Mouse (Mus musculus) CH12.LX (cell line): ENCODE data around the gene Tapbpl. TPM values are rescaled to one million over a fixed set of nuclear protein-coding genes. Genes with fewer than 3 reads are reported as not detected.

Experiments used
- DNase-seq: peaks from one replicate; pipeline ENCODE4 v3.0.0-alpha.2; 2013; ENCODE audit errors: extremely low read depth
- H3K27ac ChIP-seq: 2 replicates; pipeline ENCODE4 v1.5.1; 2012; ENCODE audit warnings: low read depth, mild to moderate bottlenecking, control low read depth, moderate library complexity; ENCODE audit not compliant: insufficient read depth
- H3K27me3 ChIP-seq: replicated peaks from 2 replicates; pipeline ENCODE3; 2012; ENCODE audit warnings: inconsistent platforms
- H3K36me3 ChIP-seq, 2 experiments: replicated peaks in 1 of 2; 2 replicates each; pipeline versions ENCODE3 to v1.6.1; 2012; ENCODE audit warnings: inconsistent platforms in 1 of 2, low read length in 1 of 2, mild to moderate bottlenecking in 1 of 2, mixed read lengths in 1 of 2, moderate library complexity in 1 of 2; ENCODE audit not compliant: control insufficient read depth in 1 of 2, insufficient read depth in 1 of 2
- H3K4me1 ChIP-seq, 2 experiments: 2 replicates each; pipeline ENCODE4 v1.6.1; 2012; ENCODE audit warnings: inconsistent platforms in 1 of 2, moderate library complexity in 1 of 2; ENCODE audit not compliant: insufficient read depth in 2 of 2, control insufficient read depth in 1 of 2
- H3K4me2 ChIP-seq: 2 replicates; pipeline ENCODE4 v1.6.1; 2012; ENCODE audit warnings: low read depth, mild to moderate bottlenecking, control low read depth; ENCODE audit not compliant: poor library complexity, insufficient read depth, severe bottlenecking
- H3K4me3 ChIP-seq, 3 experiments: fragments of 150-350 bp in 1 of 3; sonication (generic) in 1 of 3; replicated peaks in 1 of 3; 2 replicates each; pipeline versions ENCODE3 to v1.5.1; 2011 to 2012; ENCODE audit warnings: low read depth in 2 of 3, low read length in 2 of 3, mild to moderate bottlenecking in 2 of 3, moderate library complexity in 2 of 3, control low read depth in 1 of 3, improper control_type of control experiment in 1 of 3, inconsistent platforms in 1 of 3, mixed read lengths in 1 of 3; ENCODE audit not compliant: poor library complexity in 1 of 3
- H3K79me2 ChIP-seq: replicated peaks from 2 replicates; pipeline ENCODE4 v1.6.1; 2012; ENCODE audit warnings: mild to moderate bottlenecking, moderate library complexity; ENCODE audit not compliant: control insufficient read depth, poor library complexity, insufficient read depth, severe bottlenecking; ENCODE audit errors: extremely low read depth
- H3K9ac ChIP-seq: 2 replicates; pipeline ENCODE4 v1.6.1; 2012; ENCODE audit warnings: low read depth, mild to moderate bottlenecking, control low read depth, moderate library complexity; ENCODE audit not compliant: insufficient read depth
- H3K9me3 ChIP-seq: replicated peaks from 2 replicates; pipeline ENCODE3; 2012; ENCODE audit warnings: low read length, inconsistent platforms, mixed read lengths
- BHLHE40 ChIP-seq: IDR thresholded peaks from 2 replicates; pipeline ENCODE4 v1.6.1; 2011; ENCODE audit warnings: mild to moderate bottlenecking, low read depth, low read length, improper control_type of control experiment
- CHD1 ChIP-seq: IDR thresholded peaks from 2 replicates; pipeline ENCODE4 v1.6.1; 2012; ENCODE audit warnings: low read depth, low read length, improper control_type of control experiment, inconsistent platforms
- CHD2 ChIP-seq: IDR thresholded peaks from 2 replicates; pipeline ENCODE4 v1.6.1; 2011; ENCODE audit warnings: low read length, improper control_type of control experiment
- CTCF ChIP-seq, 2 experiments: IDR thresholded peaks in 1 of 2; conservative IDR thresholded peaks in 1 of 2; 2 replicates each; pipeline ENCODE4 v1.5.1; 2011 to 2012; ENCODE audit warnings: low read depth in 2 of 2, low read length in 2 of 2, improper control_type of control experiment in 1 of 2, inconsistent platforms in 1 of 2, mild to moderate bottlenecking in 1 of 2, moderate library complexity in 1 of 2
- E2F4 ChIP-seq: IDR thresholded peaks from 2 replicates; pipeline ENCODE4 v1.6.1; 2011; ENCODE audit warnings: low read depth, low read length, improper control_type of control experiment; ENCODE audit not compliant: insufficient replicate concordance
- ETS1 ChIP-seq: conservative IDR thresholded peaks from 2 replicates; pipeline ENCODE4 v1.6.1; 2012; ENCODE audit warnings: low read depth, mild to moderate bottlenecking, inconsistent platforms, low read length, improper control_type of control experiment, moderate library complexity
- GABPA ChIP-seq: IDR thresholded peaks from 2 replicates; pipeline ENCODE4 v1.6.1; 2012; ENCODE audit warnings: low read depth, low read length, improper control_type of control experiment, inconsistent platforms; ENCODE audit not compliant: insufficient replicate concordance
- HCFC1 ChIP-seq: IDR thresholded peaks from 2 replicates; pipeline ENCODE4 v1.6.1; 2012; ENCODE audit warnings: low read depth, mild to moderate bottlenecking, inconsistent platforms, low read length, improper control_type of control experiment
- JUN ChIP-seq: IDR thresholded peaks from 2 replicates; pipeline ENCODE4 v1.6.1; 2011; ENCODE audit warnings: low read depth, mild to moderate bottlenecking, low read length, improper control_type of control experiment, moderate library complexity; ENCODE audit not compliant: insufficient read depth
- JUND ChIP-seq: conservative IDR thresholded peaks from 2 replicates; pipeline ENCODE4 v1.6.1; 2011; ENCODE audit warnings: low read depth, low read length, improper control_type of control experiment
- MAFK ChIP-seq: IDR thresholded peaks from 2 replicates; pipeline ENCODE4 v1.6.1; 2011; ENCODE audit warnings: low read length, improper control_type of control experiment; ENCODE audit not compliant: insufficient replicate concordance
- MAZ ChIP-seq: IDR thresholded peaks from 2 replicates; pipeline ENCODE4 v1.6.1; 2012; ENCODE audit warnings: low read depth, mild to moderate bottlenecking, inconsistent platforms, low read length, improper control_type of control experiment, moderate library complexity
- MEF2A ChIP-seq: IDR thresholded peaks from 2 replicates; pipeline ENCODE4 v1.6.1; 2014; ENCODE audit warnings: low read depth, mild to moderate bottlenecking, inconsistent platforms, low read length, improper control_type of control experiment, borderline replicate concordance
- MXI1 ChIP-seq: IDR thresholded peaks from 2 replicates; pipeline ENCODE4 v1.6.1; 2011; ENCODE audit warnings: mild to moderate bottlenecking, low read depth, low read length, improper control_type of control experiment
- NRF1 ChIP-seq: IDR thresholded peaks from 2 replicates; pipeline ENCODE4 v1.6.1; 2014; ENCODE audit warnings: low read depth, mild to moderate bottlenecking, inconsistent platforms, low read length, improper control_type of control experiment, moderate library complexity
- PAX5 ChIP-seq: IDR thresholded peaks from 2 replicates; pipeline ENCODE4 v1.6.1; 2012; ENCODE audit warnings: low read length, inconsistent platforms, mixed read lengths
- POLR2A ChIP-seq: IDR thresholded peaks from 2 replicates; pipeline ENCODE4 v1.6.1; 2011; ENCODE audit warnings: low read depth, mild to moderate bottlenecking, improper control_type of control experiment, low read length
- SMC3 ChIP-seq: IDR thresholded peaks from 2 replicates; pipeline ENCODE4 v1.6.1; 2011; ENCODE audit warnings: low read depth, low read length, improper control_type of control experiment
- TCF12 ChIP-seq: IDR thresholded peaks from 2 replicates; pipeline ENCODE4 v1.6.1; 2014; ENCODE audit warnings: low read depth, mild to moderate bottlenecking, inconsistent platforms, low read length, improper control_type of control experiment
- UBTF ChIP-seq: IDR thresholded peaks from 2 replicates; pipeline ENCODE4 v1.6.1; 2012; ENCODE audit warnings: low read depth, mild to moderate bottlenecking, inconsistent platforms, low read length, improper control_type of control experiment, moderate library complexity
- USF2 ChIP-seq: conservative IDR thresholded peaks from 2 replicates; pipeline ENCODE4 v1.6.1; 2011; ENCODE audit warnings: low read depth, low read length, improper control_type of control experiment
- ZKSCAN1 ChIP-seq: IDR thresholded peaks from 2 replicates; pipeline ENCODE4 v1.6.1; 2012; ENCODE audit warnings: low read depth, inconsistent platforms, low read length, improper control_type of control experiment, borderline replicate concordance
- dilution Hi-C: fragments of 300-500 bp; cut with MboI; formaldehyde crosslinking; loops from 2 replicates; pipeline ENCODE4 v1.14.3; 2020; ENCODE audit warnings: low sequenced_read_pairs; ENCODE audit not compliant: extremely low pct_unique_long_range_greater_than_20kb, extremely low pct_ligation_motif_present
- in situ Hi-C: fragments of 300-500 bp; cut with MboI; formaldehyde crosslinking; loops from 3 replicates; pipeline ENCODE4 v1.14.3; 2019; ENCODE audit warnings: low sequenced_read_pairs, low pct_ligation_motif_present, low pct_unique_long_range_greater_than_20kb, mixed read lengths
- polyA plus RNA-seq: library from polyadenylated mRNA; unstranded; fragments of >175 nt; gene quantifications from 2 replicates; pipeline ENCODE4 v1.2.1, GENCODE M21; 2012; ENCODE audit warnings: low read depth; ENCODE audit not compliant: insufficient read length
- total RNA-seq, 2 experiments: library from RNA; depleted of rRNA; stranded (reverse); fragments of 300-350 nt in 1 of 2; fragments of >200 nt in 1 of 2; gene quantifications; 2 replicates each; pipeline ENCODE4 v1.2.3; 2012 to 2014

The Tapbpl gene
- total and polyA plus RNA-seq, 3 experiments: 16.7 to 19.4 (median 17.7) TPM

GRCm38 (mm10) chr6:125252285-125252684 lies 20.6 kb upstream of the Tapbpl start:
- in situ Hi-C loops (no loop called here), dilution Hi-C loops (no loop called here)
- no peak overlapping the region for H3K27ac ChIP-seq

GRCm38 (mm10) chr6:125244551-125244950 lies 12.9 kb upstream of the Tapbpl start:
- Histone ChIP-seq H3K27ac (no peak overlapping the region), H3K4me1 (peaks cover 2 to 3% of the 10 kb centered on the region in 2 experiments; a peak in 3 of 4 replicates), H3K27me3 (no peaks in the 10 kb centered on the region), H3K4me2 (no peak overlapping the region), H3K36me3 (peaks cover 6 to 27% of the 10 kb centered on the region in 2 experiments), H3K4me3 (no peak overlapping the region), H3K9ac (no peak overlapping the region), H3K79me2 (no peaks in the 10 kb centered on the region), H3K9me3 (no peaks in the 10 kb centered on the region)
- in situ Hi-C loops: no loop called here
- dilution Hi-C loops: no loop called here
- no peak for TF ChIP-seq MEF2A
- TF ChIP-seq MXI1: no peak
- TF ChIP-seq HCFC1: no peak
- TF ChIP-seq GABPA: no peak
- no peak for TF ChIP-seq UBTF
- no peak for TF ChIP-seq JUN
- TF ChIP-seq CHD2: no peak
- TF ChIP-seq PAX5: no peak
- TF ChIP-seq BHLHE40: no peak
- TF ChIP-seq POLR2A: no peak
- no peak for TF ChIP-seq ZKSCAN1
- DNase-seq: no peak

More at GRCm38 (mm10) chr6:125252285-125252684, 20.6 kb upstream of the Tapbpl start:
- Histone ChIP-seq H3K4me1 (peaks cover 4 to 26% of the 10 kb centered on the region in 2 experiments), H3K9ac (no peak overlapping the region), H3K36me3 (no peaks in the 10 kb centered on the region), H3K9me3 (peaks cover 8% of the 10 kb centered on the region), H3K4me3 (no peak overlapping the region), H3K79me2 (no peaks in the 10 kb centered on the region), H3K27me3 (no peaks in the 10 kb centered on the region), H3K4me2 (no peak overlapping the region)
- no peak for TF ChIP-seq TCF12
- TF ChIP-seq MXI1: no peak
- TF ChIP-seq CTCF (conservative IDR thresholded peaks at IDR 0.05 in 1 of 2, IDR thresholded peaks at IDR 0.05 in 1 of 2; ENCODE audit: low read depth in 2 of 2, low read length in 2 of 2): no peak
- TF ChIP-seq MAFK: no peak
- no peak for TF ChIP-seq E2F4
- TF ChIP-seq JUND: no peak
- TF ChIP-seq SMC3: no peak
- TF ChIP-seq CHD1: no peak
- no peak for TF ChIP-seq JUN
- TF ChIP-seq MAZ: no peak
- no peak for TF ChIP-seq ZKSCAN1
- no peak for TF ChIP-seq ETS1
- no peak for TF ChIP-seq GABPA
- TF ChIP-seq NRF1: no peak
- no peak for TF ChIP-seq USF2
- DNase-seq: no peak
